Mouse (Mus musculus): ENCODE measurements around the gene Thbs2. TPM values are rescaled to one million over a fixed set of nuclear protein-coding genes. Genes with fewer than 3 reads are reported as not detected.

The Thbs2 gene
- polyA plus RNA-seq (2012; rRNA removed), result 3.9 and 5.1 TPM in 2 replicates

- peak within 1 kb of the TSS; percentile 51 for H3K4me3 ChIP-seq (ENCODE audit: insufficient read depth, low read depth, low read length)
- WGBS, result 4% methylated on average over 14 of the region's 14 CpGs
- H3K4me1 ChIP-seq (ENCODE audit: control insufficient read depth, insufficient read depth, low read length), result no peaks in the 10 kb centered on the region
- TF ChIP-seq POLR2A (IDR thresholded peaks at IDR 0.05; ENCODE audit: low read depth, low read length) (no peak), CTCF (conservative IDR thresholded peaks at IDR 0.05; ENCODE audit: insufficient read depth, insufficient read length, low read depth, low read length) (no peak)
- peak; percentile 67 for DNase-seq
- no peak within 1 kb of the TSS for H3K27ac ChIP-seq (ENCODE audit: insufficient read depth, low read depth, low read length)
- H3K27me3 ChIP-seq (replicated peaks; ENCODE audit: control insufficient read depth, insufficient read depth, low read length), result no peaks in the 10 kb centered on the region
- H3K36me3 ChIP-seq (ENCODE audit: control insufficient read depth, insufficient read depth, low read length), result no peaks in the 10 kb centered on the region
Observed at GRCm38 (mm10) chr17:14693994-14694374, at the start of gene Thbs2. Gene Thbs2 (minus strand): TSS chr17:14694235.

GRCm38 (mm10) chr17:14735493-14736004 lies 41.5 kb upstream of the Thbs2 start:
- 74% methylated on average over 6 of the region's 6 CpGs for WGBS
- Histone ChIP-seq H3K27me3 (replicated peaks; ENCODE audit: control insufficient read depth, insufficient read depth, low read length) (no peaks in the 10 kb centered on the region), H3K27ac (ENCODE audit: insufficient read depth, low read depth, low read length) (no peak overlapping the region), H3K4me3 (ENCODE audit: insufficient read depth, low read depth, low read length) (no peak overlapping the region), H3K36me3 (ENCODE audit: control insufficient read depth, insufficient read depth, low read length) (no peaks in the 10 kb centered on the region), H3K4me1 (ENCODE audit: control insufficient read depth, insufficient read depth, low read length) (peaks cover 2% of the 10 kb centered on the region; the same call in 1 of the 2 replicates)
- DNase-seq, result peak; percentile 8
- TF ChIP-seq CTCF (conservative IDR thresholded peaks at IDR 0.05; ENCODE audit: insufficient read depth, insufficient read length, low read depth, low read length), result no peak
- TF ChIP-seq POLR2A (IDR thresholded peaks at IDR 0.05; ENCODE audit: low read depth, low read length), result no peak

GRCm38 (mm10) chr17:14734380-14734779 lies 40.3 kb upstream of the Thbs2 start:
- TF ChIP-seq CTCF (conservative IDR thresholded peaks at IDR 0.05; ENCODE audit: insufficient read depth, insufficient read length, low read depth, low read length) (no peak), POLR2A (IDR thresholded peaks at IDR 0.05; ENCODE audit: low read depth, low read length) (no peak)
- Histone ChIP-seq H3K36me3 (ENCODE audit: control insufficient read depth, insufficient read depth, low read length) (no peaks in the 10 kb centered on the region), H3K27ac (ENCODE audit: insufficient read depth, low read depth, low read length) (no peak overlapping the region), H3K27me3 (replicated peaks; ENCODE audit: control insufficient read depth, insufficient read depth, low read length) (no peaks in the 10 kb centered on the region), H3K4me3 (ENCODE audit: insufficient read depth, low read depth, low read length) (no peak overlapping the region), H3K4me1 (ENCODE audit: control insufficient read depth, insufficient read depth, low read length) (peaks cover 2% of the 10 kb centered on the region; the same call in 1 of the 2 replicates)
- 86% methylated on average over 4 of the region's 4 CpGs for WGBS
- no peak for DNase-seq

GRCm38 (mm10) chr17:14733941-14734340 lies 39.9 kb upstream of the Thbs2 start:
- Histone ChIP-seq H3K27me3 (replicated peaks; ENCODE audit: control insufficient read depth, insufficient read depth, low read length) (no peaks in the 10 kb centered on the region), H3K4me1 (ENCODE audit: control insufficient read depth, insufficient read depth, low read length) (peaks cover 2% of the 10 kb centered on the region; the same call in 1 of the 2 replicates), H3K36me3 (ENCODE audit: control insufficient read depth, insufficient read depth, low read length) (no peaks in the 10 kb centered on the region), H3K27ac (ENCODE audit: insufficient read depth, low read depth, low read length) (no peak overlapping the region), H3K4me3 (ENCODE audit: insufficient read depth, low read depth, low read length) (no peak overlapping the region)
- 68% methylated on average over 10 of the region's 10 CpGs for WGBS
- DNase-seq, result no peak
- no peak for TF ChIP-seq CTCF (conservative IDR thresholded peaks at IDR 0.05; ENCODE audit: insufficient read depth, insufficient read length, low read depth, low read length)

GRCm38 (mm10) chr17:14733027-14733426 lies 39.0 kb upstream of the Thbs2 start:
- Histone ChIP-seq H3K4me3 (ENCODE audit: insufficient read depth, low read depth, low read length) (no peak overlapping the region), H3K4me1 (ENCODE audit: control insufficient read depth, insufficient read depth, low read length) (peaks cover 2% of the 10 kb centered on the region; the same call in 1 of the 2 replicates), H3K27ac (ENCODE audit: insufficient read depth, low read depth, low read length) (no peak overlapping the region), H3K27me3 (replicated peaks; ENCODE audit: control insufficient read depth, insufficient read depth, low read length) (no peaks in the 10 kb centered on the region), H3K36me3 (ENCODE audit: control insufficient read depth, insufficient read depth, low read length) (no peaks in the 10 kb centered on the region)
- TF ChIP-seq CTCF (conservative IDR thresholded peaks at IDR 0.05; ENCODE audit: insufficient read depth, insufficient read length, low read depth, low read length) (no peak), POLR2A (IDR thresholded peaks at IDR 0.05; ENCODE audit: low read depth, low read length) (no peak)
- 76% methylated on average over 1 of the region's 1 CpGs for WGBS
- no peak for DNase-seq

GRCm38 (mm10) chr17:14730629-14731028 lies 36.6 kb upstream of the Thbs2 start:
- WGBS, result 48% methylated on average over 5 of the region's 5 CpGs

GRCm38 (mm10) chr17:14727481-14727880 lies 33.4 kb upstream of the Thbs2 start:
- DNase-seq, result no peak
- WGBS, result 44% methylated on average over 3 of the region's 3 CpGs
- H3K36me3 ChIP-seq (ENCODE audit: control insufficient read depth, insufficient read depth, low read length), result no peaks in the 10 kb centered on the region
- H3K4me1 ChIP-seq (ENCODE audit: control insufficient read depth, insufficient read depth, low read length), result peaks cover 2% of the 10 kb centered on the region; the same call in 1 of the 2 replicates
- no peak overlapping the region for H3K27ac ChIP-seq (ENCODE audit: insufficient read depth, low read depth, low read length)
- no peak overlapping the region for H3K4me3 ChIP-seq (ENCODE audit: insufficient read depth, low read depth, low read length)
- H3K27me3 ChIP-seq (replicated peaks; ENCODE audit: control insufficient read depth, insufficient read depth, low read length), result no peaks in the 10 kb centered on the region
- no peak for TF ChIP-seq POLR2A (IDR thresholded peaks at IDR 0.05; ENCODE audit: low read depth, low read length)
- no peak for TF ChIP-seq CTCF (conservative IDR thresholded peaks at IDR 0.05; ENCODE audit: insufficient read depth, insufficient read length, low read depth, low read length)

More at GRCm38 (mm10) chr17:14730629-14731028, 36.6 kb upstream of the Thbs2 start:
- peak overlapping the region; percentile 30; the same call in 1 of the 2 replicates for H3K27ac ChIP-seq (ENCODE audit: insufficient read depth, low read depth, low read length)
- no peaks in the 10 kb centered on the region for H3K36me3 ChIP-seq (ENCODE audit: control insufficient read depth, insufficient read depth, low read length)
- no peaks in the 10 kb centered on the region for H3K27me3 ChIP-seq (replicated peaks; ENCODE audit: control insufficient read depth, insufficient read depth, low read length)
- TF ChIP-seq CTCF (conservative IDR thresholded peaks at IDR 0.05; ENCODE audit: insufficient read depth, insufficient read length, low read depth, low read length) (no peak), POLR2A (IDR thresholded peaks at IDR 0.05; ENCODE audit: low read depth, low read length) (no peak)
- peak; percentile 15 for DNase-seq
- H3K4me1 ChIP-seq (ENCODE audit: control insufficient read depth, insufficient read depth, low read length), result peaks cover 2% of the 10 kb centered on the region; the same call in 1 of the 2 replicates
- H3K4me3 ChIP-seq (ENCODE audit: insufficient read depth, low read depth, low read length), result no peak overlapping the region

All from kidney, adult 2 months (tissue).